Mouse (Mus musculus) intestine, embryonic 16.5 days (tissue): ENCODE measurements at regions not wholly inside any gene's neighbourhood (a gene's known extent, or its start where the extent isn't known, plus 50 kb on each side); places are given as distances from the start of the nearest gene placed in this dataset.
A peak's percentile ranks its signal among the peaks of the same experiment; 100 is the strongest.

Source experiments
- ATAC-seq: fragments of 200-750 bp; cut with Nextera tagmentation; 2 replicates; pipeline ENCODE4 v1.8.0; 2017; ENCODE audit warnings: moderate TSS enrichment, moderate library complexity
- H3K27ac ChIP-seq: fragments of 300-500 bp; sonication (generic); 2 replicates; pipeline ENCODE4 v1.5.1; 2014; ENCODE audit warnings: mild to moderate bottlenecking, low read length
- H3K27me3 ChIP-seq: fragments of 300-500 bp; sonication (generic); replicated peaks from 2 replicates; pipeline ENCODE4 v1.6.1; 2014; ENCODE audit warnings: low read length, control low read depth, mixed read lengths; ENCODE audit not compliant: control insufficient read depth, insufficient read depth
- H3K36me3 ChIP-seq: fragments of 300-500 bp; sonication (generic); 2 replicates; pipeline ENCODE4 v1.6.1; 2014; ENCODE audit warnings: low read length, control low read depth; ENCODE audit not compliant: control insufficient read depth, insufficient read depth
- H3K4me1 ChIP-seq: fragments of 300-500 bp; sonication (generic); 2 replicates; pipeline ENCODE4 v1.6.1; 2014; ENCODE audit warnings: low read length, control low read depth, mixed read lengths; ENCODE audit not compliant: control insufficient read depth, insufficient read depth
- H3K4me2 ChIP-seq: fragments of 300-500 bp; sonication (generic); 2 replicates; pipeline ENCODE4 v1.6.1; 2014; ENCODE audit warnings: low read depth, low read length, control low read depth
- H3K4me3 ChIP-seq: fragments of 300-500 bp; sonication (generic); 2 replicates; pipeline ENCODE4 v1.5.1; 2014; ENCODE audit warnings: mild to moderate bottlenecking, low read length
- H3K9ac ChIP-seq: fragments of 300-500 bp; sonication (generic); 2 replicates; pipeline ENCODE4 v1.6.1; 2014; ENCODE audit warnings: low read depth, low read length
- H3K9me3 ChIP-seq: fragments of 300-500 bp; sonication (generic); 2 replicates; pipeline ENCODE4 v1.6.1; 2016; ENCODE audit warnings: low read length, control low read depth; ENCODE audit not compliant: control insufficient read depth
- WGBS: fragments of 180-500 bp; shearing (Covaris S2); extraction: QIAGEN DNeasy Blood & Tissue Kit; methylation state at CpG from one replicate; pipeline ENCODE4 v1.1.7; 2014; 5-methylcytosine and 5-hydroxymethylcytosine counted together

DNA sequence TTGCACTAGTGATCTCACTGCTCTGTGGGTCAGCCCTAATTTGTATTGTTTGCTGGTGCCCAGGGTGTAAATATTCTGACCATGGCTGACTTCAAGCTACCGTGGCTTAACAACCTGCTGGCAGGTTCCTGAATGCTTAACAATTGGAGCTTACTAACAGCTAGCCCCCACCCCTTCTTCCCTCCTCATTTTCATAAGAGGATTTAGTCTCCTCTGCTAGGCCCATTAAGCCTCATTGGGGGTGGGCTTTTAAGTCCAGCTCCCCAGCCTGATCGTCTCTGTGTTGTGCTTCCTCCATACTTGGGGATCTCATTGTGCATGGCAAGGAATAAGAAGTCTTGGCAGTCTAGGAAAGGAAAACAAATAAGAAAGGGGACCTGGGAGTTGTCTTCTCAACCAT is 118.6 kb upstream of the Snx19 start:
- H3K9me3 ChIP-seq, result no peaks in the 10 kb centered on the region
- no peaks in the 10 kb centered on the region for H3K27me3 ChIP-seq
- H3K27ac ChIP-seq, result no peak overlapping the region
- H3K36me3 ChIP-seq, result no peaks in the 10 kb centered on the region
- no peaks in the 10 kb centered on the region for H3K4me1 ChIP-seq
- ATAC-seq, result no peak
- no peak overlapping the region for H3K4me2 ChIP-seq
- 27% methylated on average over 2 of the region's 2 CpGs for WGBS
- H3K4me3 ChIP-seq, result no peak overlapping the region
- H3K9ac ChIP-seq, result no peak overlapping the region

DNA sequence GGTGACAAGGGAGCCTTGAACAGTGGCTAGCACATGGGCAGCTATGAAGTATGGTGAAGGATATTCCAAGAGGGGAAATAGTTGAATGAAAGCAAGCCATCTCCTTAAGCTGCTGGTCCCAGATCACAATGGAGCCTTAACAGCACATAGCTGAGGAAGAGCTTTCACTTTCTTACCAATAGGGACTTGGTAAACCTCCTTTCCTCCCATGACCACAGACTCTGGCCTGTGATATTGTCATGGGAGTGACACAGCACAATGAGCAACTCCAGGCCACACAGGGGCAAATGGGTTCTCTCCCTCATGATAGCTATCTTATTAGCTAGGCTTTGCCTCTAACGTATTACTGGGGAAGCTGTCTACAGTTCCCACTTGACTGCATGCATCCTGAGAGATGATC is 113.5 kb upstream of the Snx19 start:
- no peak overlapping the region for H3K27ac ChIP-seq
- WGBS, result 87% methylated on average over 1 of the region's 1 CpGs

DNA sequence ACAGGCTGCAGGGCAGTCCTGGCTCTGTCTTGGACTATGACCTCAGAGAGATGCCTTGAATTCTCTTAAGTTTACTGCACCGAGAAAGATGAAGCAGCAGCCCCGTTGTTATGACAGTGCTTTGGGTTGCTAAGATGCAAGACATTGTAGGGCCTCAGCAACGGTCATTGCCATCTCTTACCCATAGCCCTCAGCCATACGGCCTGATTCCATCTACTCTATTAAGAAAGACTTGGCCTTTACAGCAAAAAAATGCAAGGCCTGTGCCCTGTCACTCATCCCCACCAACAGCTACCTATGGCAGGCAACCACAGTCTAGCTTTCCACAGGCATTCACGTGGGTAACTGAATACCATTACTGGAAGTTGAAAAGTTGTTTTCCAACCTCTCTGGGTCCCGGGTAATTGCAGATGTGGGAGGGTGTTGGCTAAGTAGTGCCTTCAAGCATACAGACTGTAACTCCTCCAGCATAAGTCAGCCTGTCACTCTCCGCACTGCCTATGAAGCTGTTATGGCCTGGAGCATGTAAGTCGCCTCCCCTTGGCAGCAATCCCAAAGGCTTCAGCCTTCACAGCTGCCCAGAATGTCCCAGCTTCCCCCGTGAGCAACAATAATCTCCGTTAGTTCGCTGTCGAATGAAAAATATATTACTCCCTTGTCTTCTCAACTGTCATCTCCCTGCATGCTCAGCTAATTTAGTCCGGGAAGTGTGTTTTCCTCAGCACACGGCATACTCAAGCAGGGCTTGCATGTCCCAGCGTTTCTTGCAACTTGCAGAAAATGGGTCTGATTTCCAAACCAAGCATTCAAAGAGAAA is 112.3 kb upstream of the Snx19 start:
- H3K4me1 ChIP-seq, result no peaks in the 10 kb centered on the region
- no peaks in the 10 kb centered on the region for H3K36me3 ChIP-seq
- 0 out of 2 replicates have a peak overlapping the region, but pooled peaks have one; percentile 1 for H3K27ac ChIP-seq
- H3K9me3 ChIP-seq, result no peaks in the 10 kb centered on the region
- H3K27me3 ChIP-seq, result no peaks in the 10 kb centered on the region
- H3K4me3 ChIP-seq, result no peak overlapping the region
- H3K4me2 ChIP-seq, result peak overlapping the region; percentile 26; the same call in 1 of the 2 replicates
- ATAC-seq, result peak; percentile 67
- 50% methylated on average over 15 of the region's 15 CpGs for WGBS
- H3K9ac ChIP-seq, result no peak overlapping the region

More for the DNA sequence above, 113.5 kb upstream of the Snx19 start:
- Histone ChIP-seq H3K27me3 (no peaks in the 10 kb centered on the region), H3K9ac (no peak overlapping the region), H3K4me1 (no peaks in the 10 kb centered on the region), H3K9me3 (no peaks in the 10 kb centered on the region), H3K36me3 (no peaks in the 10 kb centered on the region), H3K4me3 (no peak overlapping the region), H3K4me2 (no peak overlapping the region)
- no peak for ATAC-seq

DNA sequence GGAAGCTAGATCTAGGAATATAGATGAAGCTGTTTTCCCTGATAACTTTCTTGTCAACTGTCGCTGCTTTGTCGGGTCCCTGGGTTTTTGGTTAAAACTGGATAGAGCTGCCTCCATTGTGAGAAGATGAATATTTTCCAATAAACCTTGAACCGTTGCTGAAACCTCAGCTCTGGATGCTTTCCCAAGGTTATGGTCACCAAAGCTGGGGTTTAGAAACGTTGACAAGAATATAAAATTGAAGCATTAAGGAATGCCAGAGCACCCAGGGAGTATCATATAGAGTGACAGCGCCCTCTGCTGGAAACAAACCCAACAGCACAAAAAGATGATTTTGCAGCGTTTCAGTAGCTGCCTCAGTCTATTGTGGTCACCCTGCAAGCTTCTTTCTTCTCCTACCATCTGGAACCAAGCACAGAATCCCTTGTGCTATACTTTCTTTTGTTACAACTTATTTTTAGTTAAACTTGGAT is 111.7 kb upstream of the Snx19 start:
- 36% methylated on average over 6 of the region's 6 CpGs for WGBS
- no peak for ATAC-seq
- H3K4me3 ChIP-seq, result no peak overlapping the region
- H3K4me2 ChIP-seq, result peak overlapping the region; percentile 26; the same call in 1 of the 2 replicates
- no peaks in the 10 kb centered on the region for H3K27me3 ChIP-seq
- 0 out of 2 replicates have a peak overlapping the region, but pooled peaks have one; percentile 1 for H3K27ac ChIP-seq
- no peaks in the 10 kb centered on the region for H3K9me3 ChIP-seq
- H3K36me3 ChIP-seq, result no peaks in the 10 kb centered on the region
- H3K9ac ChIP-seq, result no peak overlapping the region
- H3K4me1 ChIP-seq, result no peaks in the 10 kb centered on the region

DNA sequence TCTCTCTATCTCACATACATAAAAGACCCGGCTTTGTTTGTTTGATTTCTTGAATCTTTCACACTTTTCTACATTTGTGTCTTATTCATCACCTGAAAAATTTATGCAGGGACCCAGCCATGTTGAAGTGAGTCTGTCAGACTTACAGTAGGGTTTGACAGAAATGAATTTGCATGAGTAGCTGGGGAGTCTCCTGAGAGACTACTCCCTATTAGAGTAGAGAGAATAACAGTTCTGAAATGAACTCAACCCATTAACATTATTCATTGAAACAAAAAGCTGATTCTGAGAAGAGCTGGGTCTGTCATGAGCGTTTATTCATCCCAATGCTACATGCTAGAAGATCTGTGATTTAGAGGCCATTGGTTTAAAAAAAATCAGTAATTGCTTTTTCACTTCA is 82.0 kb upstream of the Snx19 start:
- Histone ChIP-seq H3K4me1 (no peaks in the 10 kb centered on the region), H3K4me2 (no peak overlapping the region), H3K36me3 (no peaks in the 10 kb centered on the region), H3K27me3 (no peaks in the 10 kb centered on the region), H3K9ac (no peak overlapping the region), H3K27ac (no peak overlapping the region), H3K4me3 (no peak overlapping the region), H3K9me3 (no peaks in the 10 kb centered on the region)
- WGBS, result 77% methylated on average over 2 of the region's 2 CpGs
- ATAC-seq, result no peak

DNA sequence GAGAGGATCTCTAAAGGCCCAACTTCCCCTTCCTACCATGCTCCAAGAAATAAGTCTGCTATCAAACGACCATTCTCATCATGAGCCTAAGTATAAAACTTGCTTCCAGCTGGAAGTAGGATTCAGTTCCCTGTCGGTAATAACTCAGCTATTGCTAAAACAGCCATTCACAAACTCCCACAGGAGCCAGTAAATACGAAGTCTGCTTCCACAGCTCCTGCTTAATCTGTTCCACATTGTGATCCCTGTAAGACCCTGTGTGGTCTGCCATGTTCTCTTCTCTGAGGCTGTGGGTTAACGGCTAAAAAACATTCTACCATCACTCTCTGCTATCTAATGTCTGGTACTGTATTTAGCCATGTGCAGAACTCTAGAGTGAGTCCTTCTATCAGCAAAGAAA is 72.9 kb upstream of the Snx19 start:
- no peaks in the 10 kb centered on the region for H3K36me3 ChIP-seq
- no peaks in the 10 kb centered on the region for H3K9me3 ChIP-seq
- 79% methylated on average over 4 of the region's 4 CpGs for WGBS
- no peaks in the 10 kb centered on the region for H3K27me3 ChIP-seq
- H3K27ac ChIP-seq, result no peak overlapping the region
- no peaks in the 10 kb centered on the region for H3K4me1 ChIP-seq
- H3K4me2 ChIP-seq, result no peak overlapping the region
- H3K9ac ChIP-seq, result no peak overlapping the region
- ATAC-seq, result no peak
- H3K4me3 ChIP-seq, result no peak overlapping the region

DNA sequence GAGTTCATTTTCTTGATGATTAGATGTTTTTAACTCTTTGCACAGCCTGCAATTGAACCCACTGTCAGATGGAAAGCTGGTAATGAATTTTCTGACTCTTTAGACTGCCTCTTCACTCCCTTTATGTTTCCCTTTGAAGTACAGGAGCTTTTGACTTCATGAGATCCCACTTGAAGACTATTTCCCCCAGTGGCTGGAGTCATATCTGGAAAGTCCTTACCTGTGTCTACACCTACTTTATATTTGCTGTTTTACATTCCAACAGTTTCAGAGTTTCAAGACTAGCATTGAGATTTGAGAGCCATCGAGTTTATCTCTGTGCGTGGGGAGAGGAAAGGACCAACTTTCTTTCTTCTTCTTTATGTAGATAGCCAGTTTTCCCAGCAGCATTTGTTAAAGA is 71.3 kb upstream of the Snx19 start:
- H3K27me3 ChIP-seq, result no peaks in the 10 kb centered on the region
- H3K36me3 ChIP-seq, result no peaks in the 10 kb centered on the region
- H3K4me1 ChIP-seq, result no peaks in the 10 kb centered on the region
- no peak overlapping the region for H3K4me2 ChIP-seq
- no peak overlapping the region for H3K27ac ChIP-seq
- WGBS, result 91% methylated on average over 2 of the region's 2 CpGs
- ATAC-seq, result no peak
- H3K9me3 ChIP-seq, result no peaks in the 10 kb centered on the region
- no peak overlapping the region for H3K4me3 ChIP-seq
- H3K9ac ChIP-seq, result no peak overlapping the region

DNA sequence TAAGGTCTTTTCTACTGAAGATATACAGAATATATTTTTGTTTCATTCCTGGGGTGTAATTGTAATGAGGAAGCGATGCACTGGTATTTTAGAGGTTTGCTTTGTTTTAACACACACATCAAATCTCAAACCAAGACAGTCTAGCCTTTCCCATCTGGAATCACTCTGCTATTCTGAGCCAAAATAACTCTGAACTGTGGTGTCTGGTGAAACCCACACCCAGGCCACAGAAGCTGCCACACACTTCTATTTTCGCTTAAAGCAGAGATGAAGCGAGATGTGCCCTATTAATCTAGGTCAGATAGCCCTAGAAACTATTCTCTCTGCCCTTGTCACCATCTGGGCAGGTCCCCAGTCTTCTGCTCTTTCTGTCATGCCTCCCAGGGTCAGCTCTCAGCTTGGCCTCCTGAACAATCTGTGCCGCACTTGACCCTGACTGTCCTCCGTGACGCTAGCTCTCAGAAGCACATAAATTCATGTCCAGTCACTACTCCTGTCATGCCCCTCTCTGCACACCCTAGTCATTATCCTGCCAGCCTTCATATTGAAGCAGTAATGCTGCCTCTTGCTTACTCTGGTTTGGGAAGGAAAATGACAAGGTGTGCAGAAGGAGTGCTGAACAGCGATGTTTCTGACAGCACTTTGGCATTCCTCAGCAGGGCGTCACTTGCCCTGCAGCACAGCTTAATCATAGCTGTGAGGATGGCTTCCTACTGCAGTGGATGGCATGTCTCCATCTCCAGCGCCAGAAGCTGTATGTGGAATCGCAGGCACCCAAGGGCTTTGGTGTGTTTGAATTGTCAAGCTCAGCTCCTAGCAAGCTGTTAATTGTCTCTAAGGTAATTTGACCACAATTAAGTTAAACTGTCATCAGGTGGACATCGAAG is 57.1 kb upstream of the Snx19 start:
- no peaks in the 10 kb centered on the region for H3K27me3 ChIP-seq
- no peak overlapping the region for H3K4me3 ChIP-seq
- no peaks in the 10 kb centered on the region for H3K36me3 ChIP-seq
- no peaks in the 10 kb centered on the region for H3K4me1 ChIP-seq
- ATAC-seq, result no peak
- H3K9ac ChIP-seq, result no peak overlapping the region
- H3K4me2 ChIP-seq, result no peak overlapping the region
- H3K27ac ChIP-seq, result no peak overlapping the region
- 68% methylated on average over 11 of the region's 11 CpGs for WGBS
- H3K9me3 ChIP-seq, result no peaks in the 10 kb centered on the region

DNA sequence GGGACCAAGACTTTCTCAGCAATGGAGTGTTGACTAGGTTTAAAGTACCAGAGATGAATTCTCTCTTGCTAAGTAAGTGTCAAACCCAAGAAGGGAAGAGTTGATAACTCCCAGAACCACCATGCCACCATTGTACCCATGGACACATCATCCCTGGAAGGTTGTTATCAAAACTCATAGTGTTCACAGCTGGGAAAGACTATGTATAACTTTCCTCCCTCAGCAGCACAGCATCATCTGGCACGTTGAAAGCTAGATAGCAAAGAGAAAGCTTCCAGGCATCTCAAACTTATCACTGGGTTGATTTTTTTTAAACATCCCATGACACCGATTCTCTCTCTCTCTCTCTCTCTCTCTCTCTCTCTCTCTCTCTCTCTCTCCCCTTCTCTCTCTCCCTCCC is 56.1 kb upstream of the Snx19 start:
- ATAC-seq, result no peak

More for the DNA sequence above, 56.1 kb upstream of the Snx19 start:
- Histone ChIP-seq H3K27me3 (no peaks in the 10 kb centered on the region), H3K9ac (no peak overlapping the region), H3K4me2 (no peak overlapping the region), H3K4me3 (no peak overlapping the region), H3K9me3 (no peaks in the 10 kb centered on the region), H3K27ac (no peak overlapping the region), H3K4me1 (no peaks in the 10 kb centered on the region), H3K36me3 (no peaks in the 10 kb centered on the region)
- WGBS, result 56% methylated on average over 2 of the region's 2 CpGs
